Mouse (Mus musculus): Measurements from ENCODE around the gene Zfp558.

DNA sequence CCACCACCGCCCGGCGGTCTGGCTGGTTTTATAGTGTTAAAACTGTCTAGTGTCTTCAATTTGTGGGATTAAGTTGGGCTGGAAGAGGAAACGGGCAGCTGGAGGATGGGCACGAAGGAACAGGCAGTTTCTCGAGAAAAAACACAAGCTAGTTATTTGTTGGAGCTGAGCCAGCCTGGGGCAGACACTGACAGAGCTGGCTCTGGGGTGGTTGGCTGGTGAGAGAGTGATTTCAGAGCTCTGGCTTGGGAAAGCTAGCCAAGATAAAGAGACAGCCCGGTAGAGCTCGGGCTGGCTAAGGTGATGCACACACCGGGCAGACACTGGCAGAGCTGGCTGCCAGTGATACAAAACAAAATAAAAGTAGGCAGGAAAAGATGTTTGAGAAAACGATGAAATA lies 46.4 kb downstream of the Zfp558 start:
- TF ChIP-seq ZNF384 (IDR thresholded peaks at IDR 0.05; ENCODE audit: low read depth, low read length) (no peak), MAFK (IDR thresholded peaks at IDR 0.05; ENCODE audit: insufficient read depth, low read depth, low read length) (no peak)

Data from ES-E14 (cell line).